Mouse (Mus musculus) limb, embryonic 15.5 days (tissue): ENCODE data around the gene Nat8. TPM values are rescaled to one million over a fixed set of nuclear protein-coding genes. Genes with fewer than 3 reads are reported as not detected.

Experiments
- microRNA-seq: library from miRNA; unstranded; fragments of <30 nt; microRNA quantifications from one replicate; pipeline ENCODE4, GENCODE M21; 2016
- polyA plus RNA-seq: library from polyadenylated mRNA; unstranded; fragments of >200 nt; fragmentation: Nextera tagmentation; extraction: Ambion mirVana; gene quantifications from 2 replicates; pipeline ENCODE4 v1.2.1, GENCODE M21; 2015

Gene Nat8
- polyA plus RNA-seq, 1 experiment from 2014 or later: 0.13 TPM

Small RNA genes lying within 50 kb of the gene (microRNA-seq; reads per million reads assigned to microRNA genes)
- not detected for gene Mir6375

Other genes starting within 250 kb of the Nat8 start
- gene Alms1, start 244.6 kb downstream of the Nat8 start, polyA plus RNA-seq: 2.7 and 4.3 TPM in 2 replicates
- gene Nat8f7, start 118.9 kb downstream of the Nat8 start, polyA plus RNA-seq: not detected in 2 replicates
- gene Nat8f3, start 66.3 kb downstream of the Nat8 start, polyA plus RNA-seq: not detected in 2 replicates
- not detected in 2 replicates for gene Nat8f6, start 11.1 kb downstream of the Nat8 start, polyA plus RNA-seq
- gene Nat8f5, start 11.1 kb downstream of the Nat8 start, polyA plus RNA-seq: not detected in 2 replicates
- gene Nat8f2, start 37.1 kb upstream of the Nat8 start, polyA plus RNA-seq: not detected in 2 replicates
- gene Nat8f4, start 72.8 kb upstream of the Nat8 start, polyA plus RNA-seq: 1.5 and 1.8 TPM in 2 replicates
- gene Tprkb, start 79.8 kb upstream of the Nat8 start, polyA plus RNA-seq: 31.8 and 34.8 TPM in 2 replicates
- gene Nat8f1, start 83.6 kb upstream of the Nat8 start, polyA plus RNA-seq: 4.2 and 4.7 TPM in 2 replicates
- gene Dusp11, start 129.6 kb upstream of the Nat8 start, polyA plus RNA-seq: 44.2 and 51.4 TPM in 2 replicates
- not detected in 2 replicates for gene Figla, start 184.1 kb upstream of the Nat8 start, polyA plus RNA-seq
- 2.0 and 2.3 TPM in 2 replicates for gene Add2, start 196.6 kb upstream of the Nat8 start, polyA plus RNA-seq